Mouse (Mus musculus) intestine, postnatal 0 days (tissue): Measurements from ENCODE around the gene Rxra. TPM values are rescaled to one million over a fixed set of nuclear protein-coding genes. Genes with fewer than 3 reads are reported as not detected.

Source experiments
- ATAC-seq: fragments of 200-750 bp; cut with Nextera tagmentation; 2 replicates; pipeline ENCODE4 v1.8.0; 2017; ENCODE audit warnings: mild to moderate bottlenecking, moderate TSS enrichment, moderate library complexity
- H3K27ac ChIP-seq: fragments of 300-500 bp; sonication (generic); 2 replicates; pipeline ENCODE4 v1.5.1; 2014; ENCODE audit warnings: mild to moderate bottlenecking, low read depth, low read length, moderate library complexity
- H3K27me3 ChIP-seq: fragments of 300-500 bp; sonication (generic); replicated peaks from 2 replicates; pipeline ENCODE4 v1.6.1; 2014; ENCODE audit warnings: low read length, mixed read lengths; ENCODE audit not compliant: control insufficient read depth, insufficient read depth
- H3K36me3 ChIP-seq: fragments of 300-500 bp; sonication (generic); 2 replicates; pipeline ENCODE4 v1.6.1; 2014; ENCODE audit warnings: mild to moderate bottlenecking, moderate library complexity; ENCODE audit not compliant: control insufficient read depth, insufficient read depth
- H3K4me1 ChIP-seq: fragments of 300-500 bp; sonication (generic); replicated peaks from 2 replicates; pipeline ENCODE4 v1.6.1; 2014; ENCODE audit warnings: antibody characterized with exemption, low read length, mixed read lengths; ENCODE audit not compliant: control insufficient read depth, insufficient read depth
- H3K4me2 ChIP-seq: fragments of 300-500 bp; sonication (generic); replicated peaks from 2 replicates; pipeline ENCODE4 v1.6.1; 2014; ENCODE audit warnings: low read depth, mild to moderate bottlenecking, moderate library complexity
- H3K4me3 ChIP-seq: fragments of 300-500 bp; sonication (generic); 2 replicates; pipeline ENCODE4 v1.5.1; 2014; ENCODE audit warnings: low read depth, low read length
- H3K9ac ChIP-seq: fragments of 300-500 bp; sonication (generic); 2 replicates; pipeline ENCODE4 v1.6.1; 2014; ENCODE audit warnings: mild to moderate bottlenecking, low read depth, low read length
- H3K9me3 ChIP-seq: fragments of 300-500 bp; sonication (generic); 2 replicates; pipeline ENCODE4 v1.6.1; 2016; ENCODE audit warnings: mixed run types; ENCODE audit not compliant: control insufficient read depth
- CTCF ChIP-seq: sonication (generic); IDR thresholded peaks from 2 replicates; pipeline ENCODE4 v1.5.1; 2016; ENCODE audit warnings: low read depth, mild to moderate bottlenecking, control low read depth, antibody characterized with exemption, moderate library complexity
- WGBS: fragments of 180-500 bp; shearing (Covaris S2); extraction: QIAGEN DNeasy Blood & Tissue Kit; methylation state at CpG from one replicate; pipeline ENCODE4 v1.1.7; 2014; 5-methylcytosine and 5-hydroxymethylcytosine counted together
- polyA plus RNA-seq: library from polyadenylated mRNA; unstranded; fragments of >200 nt; fragmentation: Nextera tagmentation; extraction: Ambion mirVana; gene quantifications from 2 replicates; pipeline ENCODE4 v1.2.1, GENCODE M21; 2015

Gene Rxra
- polyA plus RNA-seq, 1 experiment from 2014 or later: 9.0 TPM

- Histone ChIP-seq H3K9me3 (no peaks in the 10 kb centered on the region), H3K36me3 (no peaks in the 10 kb centered on the region), H3K4me2 (no peak overlapping the region), H3K9ac (no peak overlapping the region), H3K4me1 (peaks cover 10% of the 10 kb centered on the region; the same call in 1 of the 2 replicates), H3K27ac (no peak overlapping the region), H3K4me3 (no peak overlapping the region), H3K27me3 (no peaks in the 10 kb centered on the region)
- 50% methylated on average over 4 of the region's 4 CpGs for WGBS
- peak; percentile 16; the same call in 1 of the 2 replicates for TF ChIP-seq CTCF
- no peak for ATAC-seq
Observed at GRCm38 (mm10) chr2:27666719-27667118, 9.5 kb upstream of the Rxra start.

DNA sequence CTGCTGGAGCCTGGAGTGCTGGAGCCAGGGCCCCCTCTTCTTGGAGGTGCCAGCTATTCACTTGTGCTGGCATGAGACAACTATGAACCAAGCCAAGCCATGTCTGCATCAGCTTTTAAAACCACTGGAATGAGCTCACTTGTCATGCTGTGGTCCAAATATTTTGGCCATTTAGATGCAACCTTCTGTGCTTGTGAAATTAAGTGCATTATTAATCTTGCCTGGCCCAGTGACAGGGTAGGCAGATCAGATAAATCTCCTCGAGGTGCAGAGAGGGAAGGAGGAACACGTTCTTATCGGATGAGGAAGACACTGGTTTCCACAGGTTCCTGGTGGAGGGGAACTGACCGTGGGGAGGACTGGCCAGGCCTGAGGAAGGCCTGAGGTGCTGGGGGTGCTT is 8.6 kb upstream of the Rxra start:
- no peak overlapping the region for H3K4me2 ChIP-seq
- H3K36me3 ChIP-seq: no peaks in the 10 kb centered on the region
- H3K27ac ChIP-seq: no peak overlapping the region
- 56% methylated on average over 4 of the region's 4 CpGs for WGBS
- no peaks in the 10 kb centered on the region for H3K27me3 ChIP-seq
- H3K9me3 ChIP-seq: no peaks in the 10 kb centered on the region
- peaks cover 20% of the 10 kb centered on the region; the same call in 1 of the 2 replicates for H3K4me1 ChIP-seq
- H3K9ac ChIP-seq: no peak overlapping the region
- no peak overlapping the region for H3K4me3 ChIP-seq
- no peak for TF ChIP-seq CTCF
- no peak for ATAC-seq

DNA sequence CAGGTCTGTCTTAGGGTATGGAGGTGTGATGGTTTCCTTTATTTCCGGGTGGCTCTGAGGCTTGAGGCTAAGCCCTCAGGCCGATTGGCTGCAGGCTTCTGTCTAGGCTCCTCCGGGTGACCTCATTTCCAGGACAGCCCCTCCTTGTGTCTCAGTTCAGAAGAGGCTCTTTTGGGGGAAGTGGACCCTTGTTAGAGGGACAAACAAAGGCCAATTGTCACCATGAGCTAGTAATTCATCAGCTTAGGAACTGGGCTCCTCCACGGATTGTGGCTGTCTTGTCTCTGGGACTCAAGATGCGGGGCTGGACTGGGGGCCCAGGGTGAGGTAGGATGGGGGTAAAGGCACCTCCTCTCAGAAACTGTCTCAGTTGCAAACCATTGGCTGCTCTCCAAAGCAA is 5.5 kb upstream of the Rxra start:
- H3K27ac ChIP-seq: no peak overlapping the region

GRCm38 (mm10) chr2:27671633-27672091 is 4.6 kb upstream of the Rxra start:
- Histone ChIP-seq H3K36me3 (no peaks in the 10 kb centered on the region), H3K9ac (0 out of 2 replicates have a peak overlapping the region, but pooled peaks have one; percentile 22), H3K4me3 (no peak overlapping the region), H3K9me3 (no peaks in the 10 kb centered on the region), H3K27ac (peak overlapping the region; percentile 54), H3K27me3 (no peaks in the 10 kb centered on the region), H3K4me2 (peak overlapping the region; percentile 35), H3K4me1 (peaks cover 22% of the 10 kb centered on the region; the same call in 1 of the 2 replicates)
- 8% methylated on average over 3 of the region's 3 CpGs for WGBS
- peak; percentile 11; the same call in 1 of the 2 replicates for TF ChIP-seq CTCF
- peak; percentile 50 for ATAC-seq

More for the DNA sequence above, 5.5 kb upstream of the Rxra start:
- Histone ChIP-seq H3K4me3 (no peak overlapping the region), H3K27me3 (no peaks in the 10 kb centered on the region), H3K36me3 (no peaks in the 10 kb centered on the region), H3K9ac (no peak overlapping the region), H3K4me2 (no peak overlapping the region), H3K9me3 (no peaks in the 10 kb centered on the region), H3K4me1 (peaks cover 25% of the 10 kb centered on the region; the same call in 1 of the 2 replicates)
- WGBS: 54% methylated on average over 5 of the region's 5 CpGs
- TF ChIP-seq CTCF: no peak
- no peak for ATAC-seq

DNA sequence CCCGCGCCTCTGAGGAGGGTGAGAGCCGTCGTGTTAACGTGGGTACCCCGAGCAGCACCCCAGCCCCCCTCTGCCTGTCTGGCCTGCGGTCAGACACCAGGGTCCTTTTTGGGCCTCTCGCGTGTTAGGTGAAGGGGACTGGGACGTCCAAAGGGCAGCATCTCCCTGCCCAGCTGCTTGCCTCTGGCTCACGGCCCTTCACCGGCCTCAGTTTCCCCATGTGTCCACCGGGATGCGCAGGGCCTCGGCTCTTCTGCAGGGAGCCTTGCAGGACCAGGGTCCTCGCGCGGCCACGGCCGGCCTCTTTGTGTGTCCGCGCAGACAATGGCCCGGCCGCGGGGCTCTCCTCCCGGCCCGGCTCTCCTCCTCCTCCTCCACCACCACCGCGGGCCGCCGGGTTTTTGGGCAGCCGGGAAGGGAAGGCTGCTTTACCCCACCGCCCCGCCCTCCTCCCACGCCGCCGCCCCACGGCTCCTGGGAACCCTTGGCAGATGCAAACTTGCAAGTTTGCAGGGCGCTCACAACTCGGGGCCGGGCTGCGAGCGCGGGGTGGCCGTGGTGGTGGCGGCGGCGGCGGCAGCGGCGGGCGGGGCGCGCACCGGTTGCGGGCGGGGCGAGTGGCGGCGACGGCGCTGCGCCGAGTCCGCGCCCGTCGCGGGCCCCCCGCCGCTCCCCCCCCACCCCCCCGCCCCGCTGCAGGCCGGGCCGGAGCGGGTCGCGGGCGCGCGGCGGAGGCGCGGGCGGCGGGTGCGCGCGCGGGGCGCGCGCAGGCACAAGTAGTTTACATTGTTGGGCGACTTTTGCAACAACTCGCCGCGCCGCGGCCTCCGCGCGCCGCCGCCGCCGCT is 462 bp downstream of the Rxra start:
- WGBS: under 1% methylated on average over 45 of the region's 106 CpGs
- H3K9ac ChIP-seq: peak overlapping the region; percentile 99

More for the DNA sequence above, 462 bp downstream of the Rxra start:
- H3K36me3 ChIP-seq: no peaks in the 10 kb centered on the region
- H3K4me1 ChIP-seq: peaks cover 47% of the 10 kb centered on the region
- peak overlapping the region; percentile 97 for H3K27ac ChIP-seq
- H3K9me3 ChIP-seq: no peaks in the 10 kb centered on the region
- peak overlapping the region; percentile 89 for H3K4me3 ChIP-seq
- H3K27me3 ChIP-seq: no peaks in the 10 kb centered on the region
- H3K4me2 ChIP-seq: peak overlapping the region; percentile 97
- no peak for TF ChIP-seq CTCF
- ATAC-seq: peak; percentile 66
